Mouse (Mus musculus): ENCODE results near the gene Itpripl2.

Gene Itpripl2

DNA sequence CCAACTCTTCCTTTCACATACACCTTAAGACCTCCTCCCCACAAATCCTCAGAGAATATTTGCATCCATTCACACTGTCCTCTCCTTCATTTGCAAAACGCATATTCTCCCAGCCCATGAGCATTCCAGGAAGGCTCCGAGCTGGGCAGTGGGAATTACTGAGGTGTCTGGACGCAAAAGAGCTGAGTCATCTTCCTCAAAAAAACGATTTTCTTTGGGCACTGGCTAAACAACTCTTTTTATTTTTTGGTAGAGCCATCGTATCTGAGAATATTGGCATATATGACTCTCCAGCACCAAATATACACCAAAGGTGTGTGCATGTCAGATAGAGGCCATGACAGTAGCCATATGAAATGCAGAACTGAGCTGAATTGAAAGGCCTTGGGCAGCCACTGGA, 4.9 kb downstream of the Itpripl2 start:
- no peak for DNase-seq

DNA sequence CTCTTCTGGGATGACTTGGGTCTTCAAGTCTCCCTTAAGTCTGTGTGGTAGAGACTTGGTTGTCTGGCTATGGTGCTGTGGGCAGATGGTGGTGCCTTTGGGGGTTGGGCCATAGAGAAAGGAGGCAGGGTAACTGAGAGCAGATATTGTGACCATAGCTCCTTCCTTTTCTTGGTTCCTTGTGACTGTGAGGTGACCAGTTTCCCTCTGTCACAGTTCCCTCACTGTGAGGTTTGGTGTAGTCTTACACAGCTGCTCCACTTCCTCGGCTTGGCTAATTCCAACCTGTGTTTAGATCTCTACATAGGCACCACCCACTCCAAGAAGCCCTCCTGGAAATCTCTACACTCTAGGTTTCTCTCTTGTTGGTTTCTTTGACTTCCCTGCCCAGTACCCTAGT, 7.8 kb downstream of the Itpripl2 start:
- no peak for DNase-seq

DNA sequence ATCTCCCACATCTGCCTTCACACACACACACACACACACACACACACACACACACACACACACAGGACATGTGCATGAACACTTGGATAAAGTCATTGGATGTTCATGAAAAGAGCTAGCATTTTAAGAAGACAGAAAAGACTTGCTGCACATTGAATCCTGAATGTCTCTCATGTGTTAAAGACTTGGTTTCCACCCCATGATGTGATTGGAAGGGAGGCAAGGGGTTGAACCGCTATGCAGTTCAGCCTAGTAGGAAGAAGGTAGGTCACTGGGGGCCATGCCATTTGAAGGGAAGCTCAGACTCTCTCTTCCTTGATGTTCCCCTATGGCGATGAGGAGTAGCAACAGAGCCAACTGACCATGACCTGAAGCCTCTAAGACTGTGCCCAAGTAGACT, 9.8 kb downstream of the Itpripl2 start:
- DNase-seq: no peak

- no peak for DNase-seq
Measured at GRCm38 (mm10) chr7:118481047-118481810, 10.5 kb downstream of the Itpripl2 start.

- DNase-seq: no peak
Measured at GRCm38 (mm10) chr7:118480160-118480709, 11.5 kb downstream of the Itpripl2 start.

- no peak for DNase-seq
Measured at GRCm38 (mm10) chr7:118478835-118479312, 12.9 kb downstream of the Itpripl2 start.

DNA sequence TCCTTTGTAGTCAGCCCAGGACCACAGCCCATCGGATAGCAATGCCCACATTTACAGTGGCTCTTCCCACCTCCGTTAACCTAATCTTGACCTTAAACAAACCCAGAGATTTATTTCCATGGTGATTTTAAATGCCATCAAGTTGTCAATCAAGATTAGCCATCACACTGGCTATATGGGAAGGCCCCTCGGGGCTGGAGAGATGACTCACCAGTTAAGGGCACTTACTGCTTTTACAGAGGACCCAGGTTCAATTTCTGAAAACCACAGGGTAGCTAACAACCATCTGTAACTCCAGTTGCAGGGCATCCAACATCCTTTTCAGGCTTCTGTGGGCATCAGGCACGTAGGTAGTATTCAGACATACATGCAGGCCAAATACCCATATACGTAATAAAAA, 15.3 kb downstream of the Itpripl2 start:
- peak; percentile 10 for DNase-seq

GRCm38 (mm10) chr7:118475008-118475705, 16.6 kb downstream of the Itpripl2 start:
- DNase-seq: no peak

DNA sequence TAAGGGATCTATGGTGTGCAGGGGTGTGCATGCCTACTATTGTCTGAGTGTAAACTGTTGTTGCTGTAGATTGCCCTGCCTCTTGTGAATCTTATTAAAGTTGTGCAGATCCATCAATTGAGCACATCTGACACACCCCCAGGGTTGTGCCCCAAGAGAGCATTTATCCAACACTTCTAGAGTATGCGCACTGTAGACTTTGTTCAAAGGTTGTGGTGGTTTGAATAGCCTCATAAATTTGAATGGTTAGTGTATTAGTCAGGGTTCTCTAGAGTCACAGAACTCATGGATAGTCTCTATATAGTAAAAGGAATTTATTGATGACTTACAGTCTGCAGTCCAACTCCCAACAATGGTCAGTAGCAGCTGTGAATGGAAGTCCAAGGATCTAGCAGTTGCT, 18.9 kb downstream of the Itpripl2 start:
- DNase-seq: no peak

DNA sequence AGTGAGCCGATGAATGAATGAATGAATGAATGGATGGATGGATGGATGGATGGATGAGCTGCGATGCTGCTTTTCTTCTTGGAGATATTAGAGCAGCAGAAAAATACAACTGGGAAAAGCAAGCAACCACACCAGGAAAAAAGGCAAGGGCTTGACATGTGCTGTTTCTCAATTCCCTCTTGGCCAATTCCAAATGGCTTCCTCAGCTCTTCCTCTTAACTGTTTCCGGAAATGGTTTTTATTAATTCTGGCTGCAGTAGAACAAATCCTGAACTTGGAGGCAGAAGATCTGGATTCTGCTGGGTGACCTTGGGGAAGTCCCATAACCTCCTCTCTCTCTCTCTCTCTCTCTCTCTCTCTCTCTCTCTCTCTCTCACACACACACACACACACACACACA, 23.7 kb downstream of the Itpripl2 start:
- no peak for DNase-seq

- no peak for DNase-seq
Measured at GRCm38 (mm10) chr7:118464432-118464831, 27.3 kb downstream of the Itpripl2 start.

GRCm38 (mm10) chr7:118462818-118463762, 28.7 kb downstream of the Itpripl2 start:
- DNase-seq: no peak

- DNase-seq: peak; percentile 57
Measured at GRCm38 (mm10) chr7:118461400-118462136, 30.2 kb downstream of the Itpripl2 start.

GRCm38 (mm10) chr7:118453722-118454121, 38.1 kb downstream of the Itpripl2 start:
- peak; percentile 15 for DNase-seq

DNA sequence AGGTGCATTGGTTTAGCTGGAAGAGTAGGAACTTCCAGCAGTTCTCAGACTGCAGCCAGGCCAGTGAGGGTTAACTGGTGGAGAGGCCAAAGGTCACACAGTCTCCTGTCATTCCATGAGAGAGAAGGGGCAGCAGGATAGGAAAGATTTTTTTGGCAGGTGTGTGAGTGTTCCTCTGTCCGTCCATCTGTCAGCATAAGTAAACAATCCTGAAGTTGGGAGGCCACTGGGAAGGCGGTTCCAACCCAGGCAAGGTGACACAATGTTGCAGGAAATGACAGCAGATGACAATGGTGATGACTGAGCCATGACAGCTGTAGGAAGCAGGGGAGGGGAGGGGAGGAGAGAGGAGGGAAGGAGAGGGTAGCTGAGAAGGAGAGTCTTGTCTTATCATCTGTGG, 38.8 kb downstream of the Itpripl2 start:
- no peak for DNase-seq

- peak; percentile 84 for DNase-seq
Measured at GRCm38 (mm10) chr7:118448134-118448967, 43.4 kb downstream of the Itpripl2 start, which contains the start of gene Syt17. Gene Syt17 (minus strand): TSS chr7:118448222.

DNA sequence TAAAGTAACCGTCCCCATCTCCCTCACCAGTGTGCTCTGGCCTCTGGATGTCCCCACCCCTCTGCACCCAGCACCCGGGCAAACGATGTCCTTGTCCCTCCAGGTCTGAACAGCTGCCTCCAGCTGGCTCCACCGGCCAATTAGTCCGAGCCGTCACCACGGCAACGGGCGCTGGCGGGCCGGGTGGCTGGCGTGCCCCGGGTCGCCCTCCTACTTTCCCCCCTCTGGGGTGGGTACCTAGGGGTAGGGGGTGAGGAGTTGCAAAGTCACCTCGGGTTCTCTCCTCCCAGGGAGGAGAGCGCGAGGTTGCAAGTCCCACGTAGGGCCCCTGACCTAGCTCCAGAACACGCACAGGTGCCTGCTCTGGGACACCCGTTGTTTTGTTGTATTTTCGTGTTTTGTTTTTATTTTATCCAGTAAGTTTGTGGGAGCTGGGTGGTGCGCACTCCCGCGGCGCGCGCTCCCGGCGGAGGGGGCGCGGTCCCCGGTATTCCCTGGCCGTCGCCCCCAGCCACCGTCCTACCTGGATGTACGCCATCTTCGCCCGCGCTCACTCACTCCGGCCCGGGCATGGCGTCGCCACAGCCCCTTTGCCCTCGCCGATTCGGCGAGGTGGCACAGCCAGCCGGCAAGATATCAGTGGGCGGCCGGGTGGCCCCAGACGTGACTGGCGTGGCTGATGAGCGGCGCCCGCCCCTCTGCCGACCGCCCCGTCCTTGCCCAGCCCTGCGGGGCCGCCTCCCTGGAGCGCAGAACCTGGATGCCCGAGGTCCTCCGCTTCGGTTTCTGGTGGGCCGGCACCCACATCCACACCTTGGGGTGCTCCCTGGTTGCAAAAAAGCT, 44.3 kb downstream of the Itpripl2 start:
- peak; percentile 85 for DNase-seq

- DNase-seq: no peak
Measured at GRCm38 (mm10) chr7:118443895-118444485, 47.8 kb downstream of the Itpripl2 start.

GRCm38 (mm10) chr7:118443371-118443770, 48.4 kb downstream of the Itpripl2 start:
- DNase-seq: peak; percentile 24

GRCm38 (mm10) chr7:118441535-118441934, 50.2 kb downstream of the Itpripl2 start:
- DNase-seq: no peak

All from retina, postnatal 1 day (tissue).